Mouse (Mus musculus) forebrain, postnatal 0 days (tissue): ENCODE measurements around the gene Nell2. TPM values are rescaled to one million over a fixed set of nuclear protein-coding genes. Genes with fewer than 3 reads are reported as not detected.

Experiments
- ATAC-seq: fragments of 200-750 bp; cut with Nextera tagmentation; 2 replicates; pipeline ENCODE4 v1.8.0; 2017; ENCODE audit warnings: mild to moderate bottlenecking, moderate library complexity
- DNase-seq: peaks from one replicate; pipeline ENCODE4 v3.0.0-alpha.2; 2015
- H3K27ac ChIP-seq: fragments of 300-500 bp; sonication (generic); 2 replicates; pipeline ENCODE4 v1.5.1; 2014; ENCODE audit warnings: low read depth, mild to moderate bottlenecking, antibody characterized with exemption, low read length, moderate library complexity, mixed read lengths
- H3K27me3 ChIP-seq: fragments of 300-500 bp; sonication (generic); 2 replicates; pipeline ENCODE4 v1.6.1; 2014; ENCODE audit warnings: mild to moderate bottlenecking, low read length, mixed read lengths; ENCODE audit not compliant: insufficient read depth
- H3K36me3 ChIP-seq: fragments of 300-500 bp; sonication (generic); 2 replicates; pipeline ENCODE4 v1.6.1; 2014; ENCODE audit warnings: mild to moderate bottlenecking, moderate library complexity; ENCODE audit not compliant: insufficient read depth
- H3K4me1 ChIP-seq: fragments of 300-500 bp; sonication (generic); 2 replicates; pipeline ENCODE4 v1.6.1; 2014; ENCODE audit warnings: antibody characterized with exemption; ENCODE audit not compliant: insufficient read depth
- H3K4me2 ChIP-seq: fragments of 300-500 bp; sonication (generic); 2 replicates; pipeline ENCODE4 v1.6.1; 2014; ENCODE audit warnings: low read depth, mild to moderate bottlenecking, moderate library complexity
- H3K4me3 ChIP-seq: fragments of 300-500 bp; sonication (generic); 2 replicates; pipeline ENCODE4 v1.5.1; 2014; ENCODE audit warnings: low read depth, low read length, mixed read lengths
- H3K9ac ChIP-seq: fragments of 300-500 bp; sonication (generic); 2 replicates; pipeline ENCODE4 v1.6.1; 2014; ENCODE audit warnings: mild to moderate bottlenecking
- H3K9me3 ChIP-seq: fragments of 300-500 bp; sonication (generic); 2 replicates; pipeline ENCODE4 v1.6.1; 2016; ENCODE audit warnings: low read length
- CTCF ChIP-seq: sonication (generic); IDR thresholded peaks from 2 replicates; pipeline ENCODE4 v1.5.1; 2016; ENCODE audit warnings: antibody characterized with exemption, control low read depth, low read depth
- WGBS: fragments of 180-500 bp; shearing (Covaris S2); extraction: QIAGEN DNeasy Blood & Tissue Kit; methylation state at CpG from one replicate; pipeline ENCODE4 v1.1.7; 2014; 5-methylcytosine and 5-hydroxymethylcytosine counted together
- polyA plus RNA-seq: library from polyadenylated mRNA; unstranded; fragments of >200 nt; fragmentation: Nextera tagmentation; extraction: Ambion mirVana; gene quantifications from 2 replicates; pipeline ENCODE4 v1.2.1, GENCODE M21; 2015
- total RNA-seq: library from RNA; depleted of rRNA; stranded (reverse); fragments of >200 nt; gene quantifications from 2 replicates; pipeline ENCODE4 v1.2.3, GENCODE M21; 2014

Gene Nell2
- total and polyA plus RNA-seq, 2 experiments from 2014 or later, result 258 to 303 TPM

GRCm38 (mm10) chr15:95431156-95431799, 97.1 kb downstream of the Nell2 start:
- ATAC-seq, result no peak
- Histone ChIP-seq H3K9me3 (no peaks in the 10 kb centered on the region), H3K27me3 (no peaks in the 10 kb centered on the region), H3K4me1 (no peaks in the 10 kb centered on the region), H3K27ac (no peak overlapping the region), H3K4me2 (no peak overlapping the region), H3K9ac (no peak overlapping the region), H3K4me3 (no peak overlapping the region), H3K36me3 (peaks cover 9% of the 10 kb centered on the region; the same call in 1 of the 2 replicates)
- 55% methylated on average over 13 of the region's 13 CpGs for whole genome bisulfite sequencing
- DNase-seq, result no peak
- no peak for TF ChIP-seq CTCF

- TF ChIP-seq CTCF, result no peak
- ATAC-seq (no peak), DNase-seq (no peak)
- WGBS, result 89% methylated on average over 8 of the region's 8 CpGs
- Histone ChIP-seq H3K4me1 (no peaks in the 10 kb centered on the region), H3K27ac (no peak overlapping the region), H3K4me2 (no peak overlapping the region), H3K36me3 (peaks cover 18% of the 10 kb centered on the region; the same call in 1 of the 2 replicates), H3K4me3 (no peak overlapping the region), H3K9me3 (no peaks in the 10 kb centered on the region), H3K27me3 (no peaks in the 10 kb centered on the region), H3K9ac (no peak overlapping the region)
These were observed 98.4 kb downstream of the Nell2 start for GRCm38 (mm10) chr15:95430000-95430399.

- H3K4me2 ChIP-seq, result no peak overlapping the region
- DNase-seq, result peak; percentile 44
- peak; percentile 53; the same call in 1 of the 2 replicates for ATAC-seq
- H3K27me3 ChIP-seq, result no peaks in the 10 kb centered on the region
- H3K9ac ChIP-seq, result no peak overlapping the region
- H3K4me1 ChIP-seq, result 0 out of 2 replicates have a peak, but pooled peaks cover 1% of the 10 kb centered on the region
- peaks cover 18% of the 10 kb centered on the region; the same call in 1 of the 2 replicates for H3K36me3 ChIP-seq
- H3K9me3 ChIP-seq, result no peaks in the 10 kb centered on the region
- peak overlapping the region; percentile 36; the same call in 1 of the 2 replicates for H3K27ac ChIP-seq
- WGBS, result 12% methylated on average over 7 of the region's 7 CpGs
- H3K4me3 ChIP-seq, result no peak overlapping the region
- TF ChIP-seq CTCF, result no peak
These were observed 100.2 kb downstream of the Nell2 start for GRCm38 (mm10) chr15:95428003-95428663.

- Histone ChIP-seq H3K36me3 (peaks cover 20% of the 10 kb centered on the region; the same call in 1 of the 2 replicates), H3K27ac (no peak overlapping the region), H3K9me3 (no peaks in the 10 kb centered on the region), H3K9ac (no peak overlapping the region), H3K4me2 (no peak overlapping the region), H3K4me3 (no peak overlapping the region), H3K27me3 (no peaks in the 10 kb centered on the region), H3K4me1 (0 out of 2 replicates have a peak, but pooled peaks cover 3% of the 10 kb centered on the region)
- TF ChIP-seq CTCF, result no peak
- ATAC-seq (0 out of 2 replicates have a peak, but pooled peaks have one; percentile 34), DNase-seq (no peak)
- WGBS, result 75% methylated on average over 7 of the region's 7 CpGs
These were observed 103.3 kb downstream of the Nell2 start for GRCm38 (mm10) chr15:95425085-95425484.

- no peak overlapping the region for H3K9ac ChIP-seq
- H3K9me3 ChIP-seq, result no peaks in the 10 kb centered on the region
- H3K4me2 ChIP-seq, result no peak overlapping the region
- H3K4me3 ChIP-seq, result no peak overlapping the region
- TF ChIP-seq CTCF, result no peak
- H3K27me3 ChIP-seq, result no peaks in the 10 kb centered on the region
- ATAC-seq (peak; percentile 25; the same call in 1 of the 2 replicates), DNase-seq (peak; percentile 29)
- peaks cover 22% of the 10 kb centered on the region; the same call in 1 of the 2 replicates for H3K36me3 ChIP-seq
- 0 out of 2 replicates have a peak, but pooled peaks cover 3% of the 10 kb centered on the region for H3K4me1 ChIP-seq
- WGBS, result 21% methylated on average over 15 of the region's 15 CpGs
- H3K27ac ChIP-seq, result no peak overlapping the region
These were observed 106.0 kb downstream of the Nell2 start for GRCm38 (mm10) chr15:95422226-95422950.

- TF ChIP-seq CTCF, result no peak
- ATAC-seq, result peak; percentile 32; the same call in 1 of the 2 replicates
- Histone ChIP-seq H3K36me3 (peaks cover 17% of the 10 kb centered on the region; the same call in 1 of the 2 replicates), H3K9ac (no peak overlapping the region), H3K9me3 (no peaks in the 10 kb centered on the region), H3K27ac (peak overlapping the region; percentile 24; the same call in 1 of the 2 replicates), H3K4me1 (0 out of 2 replicates have a peak, but pooled peaks cover 3% of the 10 kb centered on the region), H3K4me2 (no peak overlapping the region), H3K27me3 (no peaks in the 10 kb centered on the region), H3K4me3 (no peak overlapping the region)
- no peak for DNase-seq
- 17% methylated on average over 4 of the region's 4 CpGs for WGBS
These were observed 109.7 kb downstream of the Nell2 start for GRCm38 (mm10) chr15:95418641-95419040.
